Mouse (Mus musculus) kidney, embryonic 15.5 days (tissue): ENCODE results near the gene Apol9a. TPM values are rescaled to one million over a fixed set of nuclear protein-coding genes. Genes with fewer than 3 reads are reported as not detected.

Experiments used
- ATAC-seq: fragments of 200-750 bp; cut with Nextera tagmentation; replicated peaks from 2 replicates; pipeline ENCODE4 v1.8.0; 2017; ENCODE audit warnings: moderate TSS enrichment; ENCODE audit not compliant: low FRiP score
- H3K27ac ChIP-seq: fragments of 300-500 bp; sonication (generic); 2 replicates; pipeline ENCODE4 v1.5.1; 2015; ENCODE audit warnings: mild to moderate bottlenecking, inconsistent platforms
- H3K27me3 ChIP-seq: fragments of 300-500 bp; sonication (generic); 2 replicates; pipeline ENCODE4 v1.6.1; 2015; ENCODE audit warnings: inconsistent platforms
- H3K36me3 ChIP-seq: fragments of 300-500 bp; sonication (generic); 2 replicates; pipeline ENCODE4 v1.6.1; 2015; ENCODE audit warnings: inconsistent platforms
- H3K4me1 ChIP-seq: fragments of 300-500 bp; sonication (generic); 2 replicates; pipeline ENCODE4 v1.6.1; 2015; ENCODE audit warnings: inconsistent platforms
- H3K4me2 ChIP-seq: fragments of 300-500 bp; sonication (generic); 2 replicates; pipeline ENCODE4 v1.6.1; 2015; ENCODE audit warnings: moderate library complexity, mild to moderate bottlenecking, inconsistent platforms
- H3K4me3 ChIP-seq: fragments of 300-500 bp; sonication (generic); replicated peaks from 2 replicates; pipeline ENCODE4 v1.5.1; 2015; ENCODE audit warnings: mild to moderate bottlenecking, inconsistent platforms
- H3K9ac ChIP-seq: fragments of 300-500 bp; sonication (generic); 2 replicates; pipeline ENCODE4 v1.6.1; 2015; ENCODE audit warnings: mild to moderate bottlenecking, inconsistent platforms
- H3K9me3 ChIP-seq: fragments of 300-500 bp; sonication (generic); replicated peaks from 2 replicates; pipeline ENCODE4 v1.6.1; 2016; ENCODE audit warnings: inconsistent platforms
- WGBS: fragments of 180-500 bp; shearing (Covaris S2); methylation state at CpG from one replicate; pipeline ENCODE4 v1.1.7; 2015; ENCODE audit warnings: mixed read lengths; 5-methylcytosine and 5-hydroxymethylcytosine counted together
- polyA plus RNA-seq: library from polyadenylated mRNA; unstranded; fragments of >200 nt; fragmentation: Nextera tagmentation; extraction: Ambion mirVana; gene quantifications from 2 replicates; pipeline ENCODE4 v1.2.1, GENCODE M21; 2015

The Apol9a gene
- polyA plus RNA-seq, 1 experiment from 2014 or later = 0.17 TPM

GRCm38 (mm10) chr15:77358320-77359040, 52.5 kb downstream of the Apol9a start:
- Histone ChIP-seq H3K27ac (peak overlapping the region; percentile 75), H3K36me3 (no peaks in the 10 kb centered on the region), H3K9me3 (no peaks in the 10 kb centered on the region), H3K4me1 (peaks cover 41% of the 10 kb centered on the region), H3K9ac (peak overlapping the region; percentile 48), H3K4me3 (peak overlapping the region; percentile 41), H3K27me3 (peaks cover 2% of the 10 kb centered on the region; the same call in 1 of the 2 replicates), H3K4me2 (peak overlapping the region; percentile 75)
- ATAC-seq = peak; percentile 84
- WGBS = 3% methylated on average over 29 of the region's 29 CpGs

DNA sequence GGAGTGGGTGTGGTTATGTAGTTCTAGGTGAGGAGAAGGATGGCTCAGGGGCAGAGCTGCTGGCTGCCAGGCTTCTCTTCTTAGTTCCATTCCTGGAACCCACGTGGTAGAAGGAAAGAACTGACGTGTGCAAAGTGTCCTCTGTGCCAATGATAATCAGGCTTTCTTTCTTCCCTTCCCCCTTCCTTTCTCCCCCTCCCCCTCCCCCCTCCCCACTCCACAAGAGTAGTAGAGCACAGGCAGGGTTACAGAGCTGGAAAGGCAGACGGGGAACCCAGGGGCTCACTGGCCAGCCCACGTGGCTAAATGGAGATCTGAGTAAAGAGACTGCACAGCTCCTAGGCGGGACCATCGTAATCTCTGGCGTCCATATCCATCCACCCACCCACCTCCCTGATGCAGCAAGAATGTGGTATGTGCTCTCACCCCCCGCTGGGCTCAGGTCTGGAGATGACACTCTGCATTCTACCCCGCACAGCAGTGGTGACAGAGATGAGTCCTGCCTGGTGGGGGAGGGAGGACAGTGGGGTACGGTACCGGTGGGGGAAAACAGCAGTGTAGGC, 54.6 kb downstream of the Apol9a start:
- Histone ChIP-seq H3K9ac (no peak overlapping the region), H3K36me3 (no peaks in the 10 kb centered on the region), H3K4me3 (no peak overlapping the region), H3K4me2 (peak overlapping the region; percentile 23), H3K27me3 (peaks cover 2% of the 10 kb centered on the region; the same call in 1 of the 2 replicates), H3K4me1 (peaks cover 48% of the 10 kb centered on the region), H3K9me3 (no peaks in the 10 kb centered on the region), H3K27ac (no peak overlapping the region)
- WGBS = 16% methylated on average over 11 of the region's 11 CpGs
- ATAC-seq = no peak

- Histone ChIP-seq H3K27ac (0 out of 2 replicates have a peak overlapping the region, but pooled peaks have one; percentile 41), H3K9me3 (no peaks in the 10 kb centered on the region), H3K9ac (no peak overlapping the region), H3K36me3 (no peaks in the 10 kb centered on the region), H3K4me1 (peaks cover 48% of the 10 kb centered on the region), H3K4me3 (no peak overlapping the region), H3K27me3 (peaks cover 2% of the 10 kb centered on the region; the same call in 1 of the 2 replicates), H3K4me2 (no peak overlapping the region)
- no peak for ATAC-seq
- WGBS = 56% methylated on average over 6 of the region's 6 CpGs
Measured at GRCm38 (mm10) chr15:77354848-77355551, 55.9 kb downstream of the Apol9a start.

- Histone ChIP-seq H3K4me2 (no peak overlapping the region), H3K4me1 (peaks cover 46% of the 10 kb centered on the region), H3K36me3 (no peaks in the 10 kb centered on the region), H3K9ac (no peak overlapping the region), H3K4me3 (no peak overlapping the region), H3K27me3 (peaks cover 2% of the 10 kb centered on the region; the same call in 1 of the 2 replicates), H3K9me3 (no peaks in the 10 kb centered on the region), H3K27ac (0 out of 2 replicates have a peak overlapping the region, but pooled peaks have one; percentile 41)
- 44% methylated on average over 4 of the region's 4 CpGs for WGBS
- no peak for ATAC-seq
Measured at GRCm38 (mm10) chr15:77354496-77354847, 56.5 kb downstream of the Apol9a start.

Other genes starting within 250 kb of the Apol9a start
- 41.6 and 47.7 TPM in 2 replicates for gene Rbfox2, start 104.1 kb downstream of the Apol9a start, polyA plus RNA-seq
- 0.06 TPM in 1 of 2 replicates, not detected in the other for gene Apol7a, start 12.0 kb downstream of the Apol9a start, polyA plus RNA-seq
- 0.18 TPM in 1 of 2 replicates, not detected in the other for gene Apol7b, start 36.4 kb upstream of the Apol9a start, polyA plus RNA-seq
- gene Apol10a, start 65.9 kb upstream of the Apol9a start, polyA plus RNA-seq = not detected in 2 replicates
- gene Apol11a, start 97.1 kb upstream of the Apol9a start, polyA plus RNA-seq = not detected in 2 replicates
- gene Apol7c, start 122.2 kb upstream of the Apol9a start, polyA plus RNA-seq = not detected in 2 replicates
- not detected in 2 replicates for gene 1700025B11Rik, start 150.8 kb upstream of the Apol9a start, polyA plus RNA-seq
- 0.12 and 0.23 TPM in 2 replicates for gene Apol10b, start 185.0 kb upstream of the Apol9a start, polyA plus RNA-seq
- not detected in 2 replicates for gene Gm36245, start 188.1 kb upstream of the Apol9a start, polyA plus RNA-seq
- gene Apol11b, start 232.2 kb upstream of the Apol9a start, polyA plus RNA-seq = 0.08 and 0.19 TPM in 2 replicates